In genomic region chr7:24561450-24561849, GRCm38 (mm10) we compare ENCODE assay signal across 24 mouse cellular contexts. TPM values are rescaled to one million over a fixed set of nuclear protein-coding genes. Genes with fewer than 3 reads are reported as not detected.
"Had no signal": no experiment of that assay in that cellular context is flagged by ENCODE, and none has a peak within 500 bp of the region (broad histone marks: within the 10 kb centered on the region; RNA-seq: fewer than 3 reads in every experiment).

No protein-coding gene starts in this region.

- H3K4me2 ChIP-seq: liver, embryonic 11.5 days; liver, embryonic 13.5 days; liver, embryonic 15.5 days; lung, embryonic 15.5 days; midbrain, embryonic 11.5 days; midbrain, embryonic 13.5 days; midbrain, embryonic 15.5 days; neural tube, embryonic 12.5 days had no signal

- H3K9me3 ChIP-seq: liver, embryonic 13.5 days; liver, embryonic 15.5 days; lung, embryonic 15.5 days; megakaryocyte, embryonic 14.5 days; midbrain, embryonic 13.5 days; midbrain, embryonic 15.5 days; neural tube, embryonic 12.5 days had no signal

- DNase-seq: liver, embryonic 13.5 days; liver, postnatal 0 days; lung, adult 2 months; lung, postnatal 14 days; lung, postnatal 36 days; right cerebral cortex, postnatal 14 days; thymus, adult 18-20 months; thymus, postnatal 14 days; thymus, postnatal 36 days had no signal

- H3K4me3 ChIP-seq: liver, embryonic 13.5 days; liver, embryonic 15.5 days; lung, embryonic 15.5 days; megakaryocyte, embryonic 14.5 days; midbrain, embryonic 13.5 days; midbrain, embryonic 15.5 days; neural tube, embryonic 12.5 days had no signal

- H3K9ac ChIP-seq: liver, embryonic 13.5 days; liver, embryonic 15.5 days; liver, postnatal 0 days; lung, embryonic 15.5 days; midbrain, embryonic 13.5 days; midbrain, embryonic 15.5 days; neural tube, embryonic 12.5 days had no signal

- H3K27ac ChIP-seq: liver, embryonic 13.5 days; liver, embryonic 15.5 days; lung, embryonic 15.5 days; macrophage; midbrain, embryonic 13.5 days; midbrain, embryonic 15.5 days; neural tube, embryonic 12.5 days had no signal

- ATAC-seq: liver, postnatal 0 days; lung, postnatal 0 days; midbrain, embryonic 13.5 days; midbrain, embryonic 15.5 days had no signal

- H3K27me3 ChIP-seq: liver, embryonic 13.5 days; liver, embryonic 15.5 days; lung, embryonic 15.5 days; megakaryocyte, embryonic 14.5 days; midbrain, embryonic 13.5 days; midbrain, embryonic 15.5 days; neural tube, embryonic 12.5 days had no signal

- H3K4me1 ChIP-seq: liver, embryonic 13.5 days; lung, embryonic 15.5 days; midbrain, embryonic 13.5 days; midbrain, embryonic 15.5 days; neural tube, embryonic 12.5 days had no signal

RNA-seq across cellular contexts. Expression of gene Pinlyp, which starts 15.5 kb away (rescaled TPM):
- total RNA-seq: megakaryocyte progenitor cell, adult 5-6 weeks; midbrain, postnatal 0 days; monocyte, adult 5-6 weeks; neutrophil, adult 5-6 weeks had no signal
- polyA plus RNA-seq: liver, embryonic 11.5 days; liver, embryonic 13.5 days; liver, embryonic 15.5 days; liver, postnatal 0 days; macrophage; midbrain, embryonic 11.5 days; midbrain, embryonic 13.5 days; midbrain, embryonic 15.5 days; midbrain, postnatal 0 days; neural tube, embryonic 12.5 days; neural tube, embryonic 14.5 days had no signal

RNA-seq across cellular contexts. Expression of gene Zfp575, which starts 26.0 kb away (rescaled TPM):
- total RNA-seq: monocyte, adult 5-6 weeks; neutrophil, adult 5-6 weeks had no signal
